Mouse (Mus musculus) myocyte (in vitro differentiated cells): ENCODE results near the gene Fbxl19. TPM values are rescaled to one million over a fixed set of nuclear protein-coding genes. Genes with fewer than 3 reads are reported as not detected.

Experiments
- H3K27me3 ChIP-seq: one replicate; pipeline ENCODE4 v1.6.1; 2011; ENCODE audit not compliant: control insufficient read depth, insufficient read depth, insufficient read length
- H3K36me3 ChIP-seq: one replicate; pipeline ENCODE4 v1.6.1; 2011; ENCODE audit not compliant: control insufficient read depth, insufficient read depth
- H3K4me2 ChIP-seq: one replicate; pipeline ENCODE4 v1.6.1; 2011; ENCODE audit warnings: low read depth, control low read depth
- H3K4me3 ChIP-seq: one replicate; pipeline ENCODE4 v1.5.1; 2011; ENCODE audit warnings: mild to moderate bottlenecking, control low read depth, moderate library complexity
- H3K79me2 ChIP-seq: one replicate; pipeline ENCODE4 v1.6.1; 2011; ENCODE audit not compliant: control insufficient read depth, insufficient read depth
- H3ac ChIP-seq: one replicate; pipeline ENCODE4 v1.6.1; 2011; ENCODE audit not compliant: control insufficient read depth, insufficient read length
- CEBPB ChIP-seq: IDR thresholded peaks from 2 replicates; pipeline ENCODE4 v1.6.1; 2011; ENCODE audit warnings: mild to moderate bottlenecking, moderate library complexity; ENCODE audit not compliant: poor library complexity, insufficient read depth, severe bottlenecking
- E2F4 ChIP-seq: IDR thresholded peaks from one replicate; pipeline ENCODE4 v1.6.1; 2011; ENCODE audit warnings: mild to moderate bottlenecking, control low read depth, moderate library complexity; ENCODE audit not compliant: insufficient read depth
- MAX ChIP-seq: IDR thresholded peaks from one replicate; pipeline ENCODE4 v1.6.1; 2011; ENCODE audit warnings: low read depth, mild to moderate bottlenecking, control low read depth
- MYOD1 ChIP-seq, 3 experiments: IDR thresholded peaks; one replicate each; pipeline ENCODE4 v1.6.1; 2011; ENCODE audit warnings: control low read depth in 2 of 3, low read depth in 2 of 3, mild to moderate bottlenecking in 2 of 3, moderate library complexity in 1 of 3; ENCODE audit not compliant: insufficient read length in 2 of 3, control insufficient read depth in 1 of 3
- MYOG ChIP-seq, 3 experiments: IDR thresholded peaks; one replicate each; pipeline ENCODE4 v1.6.1; 2011; ENCODE audit warnings: control low read depth in 2 of 3, low read depth in 2 of 3, mild to moderate bottlenecking in 2 of 3; ENCODE audit not compliant: insufficient read length in 2 of 3, control insufficient read depth in 1 of 3, insufficient read depth in 1 of 3
- POLR2A ChIP-seq: IDR thresholded peaks from one replicate; pipeline ENCODE4 v1.6.1; 2011; ENCODE audit warnings: low read depth, mild to moderate bottlenecking, control low read depth, moderate library complexity; ENCODE audit not compliant: insufficient read length
- POLR2AphosphoS2 ChIP-seq: IDR thresholded peaks from one replicate; pipeline ENCODE4 v1.6.1; 2011; ENCODE audit warnings: low read depth, control low read depth; ENCODE audit not compliant: insufficient read length
- REST ChIP-seq: IDR thresholded peaks from one replicate; pipeline ENCODE4 v1.6.1; 2011; ENCODE audit warnings: mild to moderate bottlenecking, control low read depth, moderate library complexity; ENCODE audit not compliant: insufficient read depth, insufficient read length
- SRF ChIP-seq: IDR thresholded peaks from one replicate; pipeline ENCODE4 v1.6.1; 2011; ENCODE audit warnings: low read depth; ENCODE audit not compliant: control insufficient read depth, insufficient read length
- TCF12 ChIP-seq: IDR thresholded peaks from one replicate; pipeline ENCODE4 v1.6.1; 2011; ENCODE audit warnings: mild to moderate bottlenecking, control low read depth; ENCODE audit not compliant: poor library complexity, insufficient read depth, severe bottlenecking
- TCF3 ChIP-seq: IDR thresholded peaks from one replicate; pipeline ENCODE4 v1.6.1; 2011; ENCODE audit warnings: low read depth, control low read depth; ENCODE audit not compliant: insufficient read length
- USF1 ChIP-seq: IDR thresholded peaks from one replicate; pipeline ENCODE4 v1.6.1; 2011; ENCODE audit warnings: low read depth, mild to moderate bottlenecking, control low read depth, moderate library complexity
- polyA plus RNA-seq: library from polyadenylated mRNA; unstranded; fragments of >200 nt; fragmentation: generic; extraction: Trizol; gene quantifications from one replicate; pipeline ENCODE4 v1.2.1, GENCODE M21; 2012; ENCODE audit warnings: missing spikeins

Gene Fbxl19
- polyA plus RNA-seq, 1 experiment = 11.9 TPM

DNA sequence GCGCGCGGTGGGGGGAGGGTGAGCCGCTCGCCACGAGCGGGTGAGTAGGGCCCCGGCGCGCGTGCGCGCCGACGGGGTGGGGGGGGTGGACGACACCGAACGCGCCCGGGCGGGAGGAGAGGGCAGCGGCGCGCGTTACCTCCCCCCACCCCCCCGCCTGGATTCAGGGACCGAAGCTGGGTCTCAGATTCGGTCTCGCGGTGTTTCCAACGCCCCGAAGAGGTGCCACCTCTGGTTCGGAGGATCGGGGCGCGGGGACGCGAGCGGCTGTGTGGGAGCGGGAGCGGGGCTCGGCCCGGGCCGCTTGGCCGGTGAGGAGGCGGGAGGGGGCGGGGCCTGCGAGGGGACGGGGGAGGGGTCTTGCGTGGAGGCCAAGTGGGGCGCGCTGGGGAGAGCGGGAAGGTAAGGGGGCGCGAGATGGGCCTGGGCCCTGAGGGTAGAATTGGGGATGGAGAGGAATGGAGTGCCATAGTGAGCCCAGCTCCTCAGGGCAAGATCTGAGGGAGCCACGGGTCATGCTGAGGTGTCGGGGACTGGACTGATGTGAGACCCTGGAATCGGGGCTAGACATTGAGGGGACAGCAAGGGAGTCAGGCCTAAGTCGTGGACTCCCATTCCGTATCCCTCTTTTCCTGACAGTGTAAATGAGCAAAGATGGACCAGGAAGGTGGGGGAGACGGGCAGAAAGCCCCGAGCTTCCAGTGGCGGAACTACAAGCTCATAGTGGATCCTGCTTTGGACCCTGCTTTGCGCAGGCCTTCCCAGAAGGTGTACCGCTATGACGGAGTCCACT lies 33.3 kb downstream of the Fbxl19 start:
- TF ChIP-seq POLR2A (peak; percentile 26), TCF12 (no peak)
- Histone ChIP-seq H3K79me2 (peaks cover 26% of the 10 kb centered on the region), H3K4me2 (peak overlapping the region; percentile 95), H3K27me3 (no peaks in the 10 kb centered on the region), H3ac (peak overlapping the region; percentile 94), H3K36me3 (peaks cover 28% of the 10 kb centered on the region), H3K4me3 (peak overlapping the region; percentile 91)

DNA sequence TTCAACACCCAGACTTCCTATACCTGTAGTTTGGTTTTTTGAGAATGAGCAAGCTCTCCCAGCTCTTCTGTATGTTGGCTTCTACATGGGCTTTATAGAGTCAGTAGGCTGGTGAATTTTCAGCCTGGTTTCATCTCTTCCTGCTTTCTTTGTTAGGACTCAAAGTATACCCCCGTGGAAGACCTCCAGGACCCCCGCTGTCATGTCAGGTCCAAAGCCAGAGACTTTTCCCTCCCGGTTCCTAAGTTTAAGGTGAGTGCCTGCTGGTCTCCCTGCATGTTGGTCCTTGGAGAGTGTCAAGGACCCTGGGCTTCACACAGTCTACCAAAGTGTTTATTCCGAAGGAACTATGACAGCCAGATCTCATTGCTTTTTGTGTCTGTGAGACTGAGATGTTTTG lies 34.0 kb downstream of the Fbxl19 start:
- Histone ChIP-seq H3K79me2 (peaks cover 26% of the 10 kb centered on the region), H3K4me3 (peak overlapping the region; percentile 91), H3ac (peak overlapping the region; percentile 94), H3K4me2 (peak overlapping the region; percentile 95), H3K27me3 (no peaks in the 10 kb centered on the region), H3K36me3 (peaks cover 31% of the 10 kb centered on the region)
- no peak for TF ChIP-seq E2F4
- TF ChIP-seq TCF12 = no peak
- TF ChIP-seq MAX = no peak
- TF ChIP-seq MYOG (IDR thresholded peaks at IDR 0.05; ENCODE audit: control insufficient read depth in 1 of 3, insufficient read depth in 1 of 3, insufficient read length in 2 of 3, low read depth in 2 of 3) = no peak
- TF ChIP-seq CEBPB = no peak
- no peak for TF ChIP-seq REST
- no peak for TF ChIP-seq MYOD1 (IDR thresholded peaks at IDR 0.05; ENCODE audit: control insufficient read depth in 1 of 3, insufficient read length in 2 of 3, low read depth in 2 of 3)
- no peak for TF ChIP-seq POLR2AphosphoS2
- TF ChIP-seq SRF = no peak

DNA sequence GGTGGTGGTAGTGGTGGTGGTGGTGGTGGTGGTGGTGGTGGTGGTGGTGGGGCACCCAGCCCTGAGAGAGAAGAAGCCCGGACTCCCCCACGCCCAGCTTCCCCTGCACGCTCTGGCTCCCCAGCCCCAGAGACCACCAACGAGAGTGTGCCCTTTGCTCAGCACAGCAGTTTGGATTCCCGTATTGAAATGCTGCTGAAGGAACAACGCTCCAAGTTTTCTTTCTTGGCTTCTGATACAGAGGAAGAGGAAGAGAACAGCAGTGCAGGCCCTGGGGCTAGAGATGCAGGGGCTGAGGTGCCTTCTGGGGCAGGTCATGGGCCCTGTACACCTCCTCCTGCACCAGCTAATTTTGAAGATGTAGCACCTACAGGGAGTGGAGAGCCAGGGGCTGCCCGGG lies 41.0 kb downstream of the Fbxl19 start, which contains the start of gene Gm49388:
TSS of gene Gm49388 (plus strand) at position 301 of the 400 bp plus-strand sequence.
- no peak for TF ChIP-seq CEBPB
- TF ChIP-seq MYOD1 (IDR thresholded peaks at IDR 0.05; ENCODE audit: control insufficient read depth in 1 of 3, insufficient read length in 2 of 3, low read depth in 2 of 3) = no peak
- TF ChIP-seq REST = no peak
- TF ChIP-seq POLR2A = no peak
- no peak for TF ChIP-seq MYOG (IDR thresholded peaks at IDR 0.05; ENCODE audit: control insufficient read depth in 1 of 3, insufficient read depth in 1 of 3, insufficient read length in 2 of 3, low read depth in 2 of 3)
- TF ChIP-seq E2F4 = no peak
- TF ChIP-seq TCF3 = no peak
- TF ChIP-seq USF1 = no peak
- TF ChIP-seq TCF12 = no peak
- TF ChIP-seq POLR2AphosphoS2 = no peak
- no peak for TF ChIP-seq SRF
- no peak for TF ChIP-seq MAX
- Histone ChIP-seq H3ac (no peak within 1 kb of the TSS), H3K79me2 (peaks cover 5% of the 10 kb centered on the region), H3K4me2 (no peak within 1 kb of the TSS), H3K4me3 (no peak within 1 kb of the TSS), H3K36me3 (peaks cover 70% of the 10 kb centered on the region), H3K27me3 (no peaks in the 10 kb centered on the region)

- H3K79me2 ChIP-seq = no peaks in the 10 kb centered on the region
- H3K4me3 ChIP-seq = no peak overlapping the region
- TF ChIP-seq TCF3 (no peak), REST (no peak), E2F4 (no peak), POLR2AphosphoS2 (no peak), MYOG (IDR thresholded peaks at IDR 0.05; ENCODE audit: control insufficient read depth in 1 of 3, insufficient read depth in 1 of 3, insufficient read length in 2 of 3, low read depth in 2 of 3) (no peak), CEBPB (no peak), SRF (no peak), MYOD1 (IDR thresholded peaks at IDR 0.05; ENCODE audit: control insufficient read depth in 1 of 3, insufficient read length in 2 of 3, low read depth in 2 of 3) (no peak), POLR2A (no peak), TCF12 (no peak), MAX (no peak), USF1 (no peak)
- no peaks in the 10 kb centered on the region for H3K27me3 ChIP-seq
- no peak overlapping the region for H3ac ChIP-seq
- H3K4me2 ChIP-seq = no peak overlapping the region
- peaks cover 29% of the 10 kb centered on the region for H3K36me3 ChIP-seq
Measured at GRCm38 (mm10) chr7:127797076-127797845, 52.9 kb downstream of the Fbxl19 start.
